In genomic region chr9:49571695-49572510, GRCm38 (mm10) we compare ENCODE assay signal across 8 mouse cellular contexts.
DNase-seq lines count a peak whose midpoint lies in the region; ATAC-seq and TF ChIP-seq lines count a peak whose summit lies in the region.

No protein-coding gene starts in this region.

- H3K4me3 ChIP-seq in kidney, embryonic 16.5 days (ENCODE audit: low read length): no peak overlapping the region
- H3K4me3 ChIP-seq in kidney, adult 2 months (ENCODE audit: insufficient read depth, low read depth, low read length): no peak overlapping the region
- H3K4me3 ChIP-seq in embryonic facial prominence, embryonic 15.5 days (replicated peaks): no peak overlapping the region
- no peak overlapping the region for H3K4me3 ChIP-seq in limb, embryonic 11.5 days (ENCODE audit: low read depth, low read length)

- peaks cover 17% of the 10 kb centered on the region for H3K36me3 ChIP-seq in kidney, embryonic 16.5 days (ENCODE audit: insufficient read depth, low read length)
- H3K36me3 ChIP-seq in kidney, adult 2 months (ENCODE audit: control insufficient read depth, insufficient read depth, low read length): no peaks in the 10 kb centered on the region
- peaks cover 12% of the 10 kb centered on the region for H3K36me3 ChIP-seq in embryonic facial prominence, embryonic 15.5 days
- no peaks in the 10 kb centered on the region for H3K36me3 ChIP-seq in limb, embryonic 11.5 days (ENCODE audit: control insufficient read depth, insufficient read depth, low read length)

- TF ChIP-seq POLR2A in kidney, adult 2 months (IDR thresholded peaks at IDR 0.05; ENCODE audit: low read depth, low read length): no peak

- H3K4me1 ChIP-seq in kidney, embryonic 16.5 days (ENCODE audit: insufficient read depth, low read length): peaks cover 16% of the 10 kb centered on the region
- no peaks in the 10 kb centered on the region for H3K4me1 ChIP-seq in kidney, adult 2 months (ENCODE audit: control insufficient read depth, insufficient read depth, low read length)
- peaks cover 36% of the 10 kb centered on the region for H3K4me1 ChIP-seq in embryonic facial prominence, embryonic 15.5 days
- H3K4me1 ChIP-seq in limb, embryonic 11.5 days (ENCODE audit: control insufficient read depth, insufficient read depth, low read length): peaks cover 22% of the 10 kb centered on the region

- DNase-seq in kidney, adult 2 months: no peak
- peak; percentile 13 for DNase-seq in adrenal gland, postnatal 25 days
- DNase-seq in limb, embryonic 11.5 days (ENCODE audit: low spot score): peak; percentile 33
- no peak for DNase-seq in thymus, adult 18-20 months
- DNase-seq in thymus, postnatal 25 days: no peak

- no peak overlapping the region for H3K9ac ChIP-seq in kidney, embryonic 16.5 days (replicated peaks; ENCODE audit: low read length)
- H3K9ac ChIP-seq in embryonic facial prominence, embryonic 15.5 days: no peak overlapping the region
- no peak overlapping the region for H3K9ac ChIP-seq in limb, embryonic 11.5 days (ENCODE audit: low read length)

- peak overlapping the region; percentile 45; the same call in 1 of the 2 replicates for H3K27ac ChIP-seq in kidney, embryonic 16.5 days (ENCODE audit: low read length)
- no peak overlapping the region for H3K27ac ChIP-seq in kidney, adult 2 months (ENCODE audit: insufficient read depth, low read depth, low read length)
- peak overlapping the region; percentile 91 for H3K27ac ChIP-seq in embryonic facial prominence, embryonic 15.5 days (replicated peaks)
- H3K27ac ChIP-seq in limb, embryonic 11.5 days (replicated peaks; ENCODE audit: low read depth, low read length): peak overlapping the region; percentile 55; the same call in 1 of the 2 replicates

- H3K9me3 ChIP-seq in kidney, embryonic 16.5 days (ENCODE audit: low read length): no peaks in the 10 kb centered on the region
- no peaks in the 10 kb centered on the region for H3K9me3 ChIP-seq in embryonic facial prominence, embryonic 15.5 days (replicated peaks)
- H3K9me3 ChIP-seq in limb, embryonic 11.5 days (ENCODE audit: control insufficient read depth, low read length): no peaks in the 10 kb centered on the region

- 56% methylated on average over 9 of the region's 9 CpGs for WGBS in kidney, embryonic 16.5 days
- WGBS in kidney, adult 2 months: 68% methylated on average over 9 of the region's 9 CpGs
- 30% methylated on average over 9 of the region's 9 CpGs for WGBS in embryonic facial prominence, embryonic 15.5 days
- WGBS in limb, embryonic 11.5 days: 40% methylated on average over 9 of the region's 9 CpGs

- H3K4me2 ChIP-seq in kidney, embryonic 16.5 days (replicated peaks; ENCODE audit: low read depth, low read length): no peak overlapping the region
- H3K4me2 ChIP-seq in embryonic facial prominence, embryonic 15.5 days (replicated peaks): no peak overlapping the region; the same call in 1 of the 2 replicates
- H3K4me2 ChIP-seq in limb, embryonic 11.5 days (ENCODE audit: low read depth, severe bottlenecking): no peak overlapping the region

- H3K27me3 ChIP-seq in kidney, embryonic 16.5 days (ENCODE audit: insufficient read depth, low read length): no peaks in the 10 kb centered on the region
- no peaks in the 10 kb centered on the region for H3K27me3 ChIP-seq in kidney, adult 2 months (replicated peaks; ENCODE audit: control insufficient read depth, insufficient read depth, low read length)
- no peaks in the 10 kb centered on the region for H3K27me3 ChIP-seq in embryonic facial prominence, embryonic 15.5 days
- no peaks in the 10 kb centered on the region for H3K27me3 ChIP-seq in limb, embryonic 11.5 days (ENCODE audit: control insufficient read depth, insufficient read depth, low read length)

- no peak for TF ChIP-seq CTCF in kidney, adult 2 months (conservative IDR thresholded peaks at IDR 0.05; ENCODE audit: insufficient read depth, insufficient read length, low read depth, low read length)

- no peak for ATAC-seq in kidney, embryonic 16.5 days (ENCODE audit: low FRiP score, low TSS enrichment)
- ATAC-seq in embryonic facial prominence, embryonic 15.5 days (ENCODE audit: insufficient number of reproducible peaks, low FRiP score, low TSS enrichment, low read depth): peak; percentile 85
- ATAC-seq in limb, embryonic 11.5 days (ENCODE audit: insufficient number of reproducible peaks, low FRiP score, low TSS enrichment, low read depth): no peak
- ATAC-seq in inflammation-experienced regulatory T-cells, adult 6 months: no peak

Comparison
In these comparisons a context has a peak if more than half of its experiments do, and no peak if none do; other contexts are left out.
1. DNase-seq: peak in adrenal gland, postnatal 25 days (single experiment) and limb, embryonic 11.5 days (single experiment); none in kidney, adult 2 months (single experiment), thymus, adult 18-20 months (0 of 2) and thymus, postnatal 25 days (single experiment).